Mouse (Mus musculus): ENCODE data around the gene Fra10ac1.

DNA sequence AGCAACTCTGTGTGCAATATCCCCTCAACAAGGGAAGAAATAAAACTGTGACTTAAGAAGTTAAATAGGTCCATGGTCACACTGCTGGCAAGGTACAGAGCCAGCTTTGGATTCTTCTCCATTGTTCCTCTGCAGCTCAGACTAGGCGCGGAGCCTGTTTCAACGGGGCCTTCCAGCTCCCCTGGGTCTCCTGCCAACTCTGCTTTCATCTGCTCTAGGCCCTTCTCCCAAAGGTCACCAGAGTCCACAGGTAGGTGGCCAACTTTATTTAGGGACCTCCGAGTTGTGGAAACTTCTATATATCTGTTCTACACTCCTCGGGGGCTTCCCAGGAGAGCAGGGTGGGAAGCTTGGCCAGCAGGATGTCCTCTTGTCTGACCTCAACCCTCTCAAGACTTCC lies 37.4 kb upstream of the Fra10ac1 start:
- TF ChIP-seq ZNF384 (IDR thresholded peaks at IDR 0.05; ENCODE audit: low read depth, low read length) (no peak), HCFC1 (IDR thresholded peaks at IDR 0.05; ENCODE audit: borderline replicate concordance, insufficient read depth, low read length) (no peak), MAFK (IDR thresholded peaks at IDR 0.05; ENCODE audit: insufficient read depth, low read depth, low read length) (no peak), CHD2 (IDR thresholded peaks at IDR 0.05; ENCODE audit: low read depth, low read length) (no peak)
